Mouse (Mus musculus): ENCODE measurements around the gene Ttc17.

The Ttc17 gene

DNA sequence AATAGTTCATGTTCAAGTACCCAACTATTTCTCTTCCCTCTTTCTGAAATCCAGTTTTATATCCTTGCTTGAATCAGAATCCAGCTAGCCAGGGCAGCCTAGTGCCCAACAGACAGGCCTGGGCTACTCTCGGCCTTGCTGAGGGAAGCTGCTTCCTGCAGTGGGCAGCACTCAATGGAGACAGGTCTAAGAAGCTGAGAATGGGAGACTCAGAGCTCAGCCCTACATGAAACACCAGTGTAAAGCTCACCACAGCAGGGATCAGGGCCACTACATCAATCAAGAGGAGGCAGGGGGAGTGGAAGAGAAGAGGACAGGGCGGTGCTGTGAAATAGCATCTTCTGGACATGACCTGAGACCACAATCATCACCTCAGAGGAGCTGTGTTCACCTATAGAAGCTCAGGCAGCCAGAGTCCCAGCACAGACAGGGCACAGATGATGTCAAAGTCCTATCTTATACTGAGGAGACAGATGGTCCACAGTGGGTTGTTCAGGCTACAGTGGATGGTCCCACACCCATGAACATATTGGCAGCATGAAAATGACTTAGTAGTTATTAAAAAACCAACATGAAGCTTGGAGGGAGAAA, 25.3 kb downstream of the Ttc17 start:
- in situ Hi-C loops (cut with MboI; ENCODE audit: low sequenced_read_pairs), result no loop called here

DNA sequence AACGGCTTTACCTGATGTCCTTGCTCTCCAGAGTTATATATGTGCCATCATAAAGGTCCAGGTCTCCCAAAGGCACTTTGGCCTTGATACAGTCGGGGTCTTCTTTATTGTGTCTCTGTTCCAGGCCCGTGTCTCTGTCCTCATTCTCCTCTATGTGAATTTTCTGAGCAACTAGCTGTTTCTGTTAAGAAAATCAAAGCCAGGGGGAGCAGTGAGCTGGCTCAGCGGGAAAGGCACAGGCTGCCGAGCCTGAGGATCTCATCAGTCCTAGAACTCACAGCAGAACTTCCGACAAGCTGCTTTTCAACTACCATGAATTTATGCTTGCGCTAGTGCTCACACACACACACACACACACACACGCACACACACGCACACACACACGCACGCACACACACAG, 27.8 kb downstream of the Ttc17 start:
- in situ Hi-C loops (cut with MboI; ENCODE audit: low sequenced_read_pairs), result no loop called here

GRCm38 (mm10) chr2:94371093-94371492, 35.4 kb downstream of the Ttc17 start:
- in situ Hi-C loops (cut with MboI; ENCODE audit: low sequenced_read_pairs), result no loop called here

GRCm38 (mm10) chr2:94363821-94364220, 42.7 kb downstream of the Ttc17 start:
- in situ Hi-C loops (cut with MboI; ENCODE audit: low sequenced_read_pairs), result no loop called here

- in situ Hi-C loops (cut with MboI; ENCODE audit: low sequenced_read_pairs), result no loop called here
These were observed 46.0 kb downstream of the Ttc17 start for GRCm38 (mm10) chr2:94360398-94360973.

DNA sequence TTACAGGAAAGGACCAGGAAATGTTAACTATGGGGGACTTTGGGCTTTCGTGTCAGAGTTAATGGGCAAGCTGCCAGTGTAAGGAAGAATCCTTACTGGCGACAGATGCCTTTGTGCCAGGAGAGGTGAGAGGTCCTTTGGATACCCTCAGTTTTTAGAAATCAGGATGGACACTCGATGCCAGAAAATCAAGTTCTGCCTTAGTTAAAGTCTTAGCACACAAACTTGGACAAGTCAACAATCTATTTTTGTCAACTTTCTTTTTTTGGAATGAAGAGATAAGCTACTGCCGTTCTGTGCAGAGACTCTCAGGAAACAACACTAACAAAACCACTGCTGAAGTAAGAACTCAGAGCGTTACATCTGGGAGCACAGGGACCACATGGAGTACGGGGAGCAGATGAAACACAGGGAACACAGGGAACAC, 58.3 kb downstream of the Ttc17 start:
- in situ Hi-C loops (cut with MboI; ENCODE audit: low sequenced_read_pairs), result no loop called here

GRCm38 (mm10) chr2:94346746-94347145, 59.7 kb downstream of the Ttc17 start:
- in situ Hi-C loops (cut with MboI; ENCODE audit: low sequenced_read_pairs), result no loop called here

- in situ Hi-C loops (cut with MboI; ENCODE audit: low sequenced_read_pairs), result no loop called here
These were observed 61.9 kb downstream of the Ttc17 start for GRCm38 (mm10) chr2:94344624-94345023.

DNA sequence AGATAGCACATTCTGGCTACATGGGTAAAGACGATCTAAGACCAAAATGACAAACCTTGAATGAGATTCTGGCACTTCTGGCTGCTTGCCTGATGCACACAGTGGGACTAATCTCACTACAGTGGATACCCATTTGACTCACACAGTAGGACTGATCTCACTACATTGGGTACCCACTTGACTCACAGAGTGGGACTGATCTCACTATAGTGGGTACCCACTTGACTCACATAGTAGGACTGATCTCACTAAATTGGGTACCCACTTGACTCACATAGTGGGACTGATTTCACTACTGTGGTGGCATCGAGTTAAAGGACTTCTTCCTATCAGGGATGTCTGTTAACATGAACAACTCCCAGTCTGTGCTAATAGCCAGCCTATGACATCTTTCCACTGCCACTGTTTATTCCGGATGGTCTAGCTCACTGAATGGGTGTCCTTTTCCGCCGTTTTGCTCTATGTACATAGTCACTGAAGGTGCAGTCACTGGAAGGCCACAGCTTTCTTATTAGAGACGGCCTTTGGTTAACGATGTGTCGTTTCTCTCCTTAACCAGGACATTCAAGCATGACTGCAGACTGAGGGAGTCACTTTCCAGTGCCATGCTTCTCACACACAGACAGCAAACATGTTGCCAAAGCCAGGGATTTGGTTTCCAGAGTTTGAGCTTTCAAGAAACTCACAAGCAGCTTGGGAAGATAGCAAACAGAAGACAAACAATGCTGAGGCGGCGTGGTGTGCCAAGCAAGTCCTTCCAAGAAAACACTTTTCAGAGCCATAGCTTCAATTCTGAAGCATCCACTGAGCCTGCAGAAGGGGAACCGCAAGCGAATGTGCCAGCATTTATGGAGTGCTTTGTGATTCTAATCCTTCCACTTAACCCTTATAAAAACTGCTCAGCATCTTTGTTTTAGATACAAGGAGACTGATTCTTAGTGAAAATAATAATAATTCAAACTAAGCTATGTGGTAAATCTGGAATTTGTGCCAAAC, 62.9 kb downstream of the Ttc17 start:
- in situ Hi-C loops (cut with MboI; ENCODE audit: low sequenced_read_pairs), result no loop called here

DNA sequence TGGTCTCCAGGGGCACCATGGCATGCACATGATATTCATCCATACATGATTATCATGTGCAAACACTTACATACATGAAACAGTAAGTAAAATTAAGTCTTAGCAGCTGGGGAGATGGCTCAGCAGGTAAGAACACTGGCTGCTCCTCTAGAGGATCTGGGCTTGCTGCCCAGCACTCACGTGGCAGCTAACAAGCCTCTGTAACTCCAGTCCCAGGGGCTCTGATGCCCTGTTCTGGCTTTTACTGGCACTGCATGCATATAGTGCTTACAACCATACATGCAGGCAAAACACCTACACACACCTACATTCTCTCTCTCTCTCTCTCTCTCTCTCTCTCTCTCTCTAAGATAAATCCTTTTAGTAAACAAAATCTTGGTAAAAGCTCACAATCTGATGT, 65.7 kb downstream of the Ttc17 start:
- in situ Hi-C loops (cut with MboI; ENCODE audit: low sequenced_read_pairs), result no loop called here

DNA sequence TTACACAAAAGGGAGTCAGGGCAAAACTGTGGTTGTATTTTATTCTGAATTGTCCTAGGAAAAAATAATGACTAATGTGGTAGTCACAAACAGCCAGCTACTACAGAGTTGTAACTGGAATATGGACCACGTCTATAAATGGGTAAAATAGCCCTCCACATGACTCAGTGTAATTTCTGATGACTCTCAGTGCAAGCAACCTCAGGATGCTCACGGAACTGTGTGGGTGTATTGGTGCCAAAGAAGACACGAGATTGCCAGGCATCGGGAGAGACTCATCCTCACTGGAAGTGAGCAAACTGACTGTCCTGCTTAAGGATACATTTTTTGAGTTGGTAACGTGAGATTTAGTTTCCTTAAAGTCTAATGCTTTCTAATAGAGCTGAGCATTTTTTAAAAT, 67.0 kb downstream of the Ttc17 start:
- in situ Hi-C loops (cut with MboI; ENCODE audit: low sequenced_read_pairs), result no loop called here

DNA sequence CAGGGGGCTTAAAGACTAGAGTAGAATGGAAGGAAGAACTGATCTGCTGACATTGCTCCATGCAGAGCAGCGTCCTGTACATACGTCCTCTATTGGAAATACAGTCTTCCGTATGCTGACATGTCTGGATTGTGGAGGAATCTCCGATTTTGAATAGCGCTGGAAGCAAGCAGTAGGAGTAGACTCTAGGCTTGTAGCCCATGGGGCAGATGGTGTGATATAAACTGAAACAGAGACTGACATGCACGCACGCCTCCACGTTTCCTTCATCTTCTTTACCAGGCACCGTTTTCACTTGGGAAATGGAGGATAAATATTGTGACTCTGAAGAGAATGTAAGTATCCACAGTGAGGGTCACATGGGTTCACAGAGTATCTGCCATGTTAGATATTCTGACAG, 70.2 kb downstream of the Ttc17 start:
- in situ Hi-C loops (cut with MboI; ENCODE audit: low sequenced_read_pairs), result no loop called here

DNA sequence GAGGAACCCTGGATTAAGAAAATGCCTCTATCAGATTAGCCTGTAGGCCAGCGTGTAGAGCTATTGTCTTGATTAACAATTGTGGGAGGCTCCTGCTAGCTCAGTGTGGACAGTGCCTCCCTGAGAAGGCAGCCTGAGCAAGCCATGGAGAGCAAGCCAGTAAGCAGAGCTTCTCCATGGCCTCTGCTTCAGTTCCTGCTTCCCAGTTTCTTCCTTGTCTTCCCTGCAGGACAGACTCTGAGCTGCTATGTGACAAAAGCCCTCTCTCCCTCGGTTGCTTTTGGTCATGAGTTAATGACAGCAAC, 71.8 kb downstream of the Ttc17 start:
- in situ Hi-C loops (cut with MboI; ENCODE audit: low sequenced_read_pairs), result no loop called here

DNA sequence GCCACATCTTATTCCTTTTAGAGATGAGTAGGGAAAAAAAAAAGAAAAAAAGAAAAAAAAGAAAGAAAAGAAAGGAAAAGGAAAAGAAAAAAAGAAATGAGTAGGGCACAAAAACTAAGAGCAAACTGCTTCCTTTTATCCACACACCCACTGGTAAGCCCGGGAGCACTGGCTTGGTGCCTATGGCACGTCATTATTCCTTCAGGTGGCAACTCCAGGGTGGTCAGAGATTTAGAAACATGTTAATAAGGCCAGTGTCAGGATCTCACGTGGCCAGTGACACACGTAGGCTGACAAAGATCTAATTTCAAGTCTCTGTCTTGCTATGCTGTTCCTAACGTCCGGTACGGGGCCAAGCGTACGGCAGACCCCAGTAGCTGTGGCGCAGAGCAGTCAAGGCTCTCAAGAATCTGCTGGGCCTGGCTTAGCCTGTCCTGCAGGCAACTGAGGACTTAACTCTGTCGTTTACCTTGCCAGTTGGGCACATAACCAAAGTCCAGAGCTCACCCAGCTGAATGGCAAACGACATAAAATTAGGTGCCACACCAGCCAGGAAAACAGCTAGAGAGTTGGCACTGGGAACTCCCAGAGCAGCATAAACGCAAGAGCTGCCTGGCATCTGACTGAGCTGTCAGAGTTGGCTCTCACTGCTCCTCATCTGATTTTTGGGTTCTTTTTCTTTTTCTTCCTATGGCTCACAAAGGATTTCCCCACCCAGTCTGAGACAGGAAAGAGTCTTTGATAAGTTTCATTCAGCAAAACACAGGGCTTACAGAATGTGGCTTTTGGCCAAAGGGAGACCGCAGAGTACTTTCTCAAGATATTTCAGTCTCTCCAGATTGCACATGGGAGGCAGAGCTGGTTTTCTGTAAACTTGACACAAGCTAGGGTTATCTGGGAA, 72.4 kb downstream of the Ttc17 start:
- in situ Hi-C loops (cut with MboI; ENCODE audit: low sequenced_read_pairs), result no loop called here

DNA sequence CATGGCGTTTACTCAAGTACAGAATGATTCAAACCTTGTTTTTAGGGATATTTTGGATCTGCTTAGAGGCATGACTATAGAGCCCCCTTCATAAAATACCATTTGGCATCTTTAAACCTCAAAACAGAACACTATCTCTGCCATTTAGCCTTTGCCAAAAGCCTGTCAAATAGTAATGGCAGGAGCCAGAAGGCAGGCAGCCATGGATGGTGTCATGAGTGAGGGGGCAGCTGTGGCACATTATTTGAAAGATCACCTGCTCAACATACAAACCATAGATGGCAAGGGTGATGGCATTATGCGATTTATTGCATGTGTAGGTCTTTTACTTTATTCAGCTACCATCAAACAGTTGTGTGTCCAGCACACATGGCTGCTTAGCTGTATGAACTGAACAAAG, 73.4 kb downstream of the Ttc17 start:
- in situ Hi-C loops (cut with MboI; ENCODE audit: low sequenced_read_pairs), result no loop called here

DNA sequence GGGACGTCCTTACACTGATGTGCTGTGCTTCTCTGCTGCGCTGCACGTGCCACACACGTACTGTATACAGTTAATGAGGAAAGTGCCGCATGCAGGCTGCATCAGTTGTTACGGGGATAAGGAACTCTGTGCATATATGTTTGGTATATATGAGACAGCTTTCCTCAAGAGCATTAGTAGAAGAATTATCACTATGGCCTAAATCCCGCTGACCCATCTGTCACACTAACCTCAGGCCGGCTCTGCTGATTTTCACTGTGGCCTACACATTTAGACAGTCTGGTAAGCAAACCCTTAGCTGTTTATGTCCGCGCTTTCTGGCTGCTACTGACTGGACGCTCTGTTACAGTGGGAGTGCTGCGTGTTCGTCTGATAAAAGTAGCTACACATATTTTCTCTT, 77.2 kb downstream of the Ttc17 start:
- in situ Hi-C loops (cut with MboI; ENCODE audit: low sequenced_read_pairs), result no loop called here

DNA sequence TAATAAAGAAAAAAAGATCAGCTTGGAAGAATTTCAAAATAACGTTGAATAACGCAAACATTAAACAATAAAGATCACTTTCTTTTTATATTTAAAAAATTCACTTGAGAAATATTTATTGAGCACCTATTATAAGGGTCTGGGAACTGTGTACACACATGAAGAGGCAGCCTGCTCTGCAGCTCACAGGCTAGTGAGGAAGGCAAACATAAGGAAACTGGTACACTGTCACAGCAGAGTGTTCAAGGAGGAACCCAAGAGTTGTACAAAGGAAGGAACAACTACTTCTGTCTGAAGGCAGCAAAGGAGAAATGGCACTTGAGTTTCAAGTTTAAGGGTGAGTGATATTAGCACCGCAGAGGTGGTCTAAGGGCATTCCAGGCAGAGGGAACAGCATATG, 78.7 kb downstream of the Ttc17 start:
- in situ Hi-C loops (cut with MboI; ENCODE audit: low sequenced_read_pairs), result no loop called here

- in situ Hi-C loops (cut with MboI; ENCODE audit: low sequenced_read_pairs), result no loop called here
These were observed 86.7 kb downstream of the Ttc17 start for GRCm38 (mm10) chr2:94319780-94320179.

GRCm38 (mm10) chr2:94316526-94316925, 90.0 kb downstream of the Ttc17 start:
- in situ Hi-C loops (cut with MboI; ENCODE audit: low sequenced_read_pairs), result no loop called here

DNA sequence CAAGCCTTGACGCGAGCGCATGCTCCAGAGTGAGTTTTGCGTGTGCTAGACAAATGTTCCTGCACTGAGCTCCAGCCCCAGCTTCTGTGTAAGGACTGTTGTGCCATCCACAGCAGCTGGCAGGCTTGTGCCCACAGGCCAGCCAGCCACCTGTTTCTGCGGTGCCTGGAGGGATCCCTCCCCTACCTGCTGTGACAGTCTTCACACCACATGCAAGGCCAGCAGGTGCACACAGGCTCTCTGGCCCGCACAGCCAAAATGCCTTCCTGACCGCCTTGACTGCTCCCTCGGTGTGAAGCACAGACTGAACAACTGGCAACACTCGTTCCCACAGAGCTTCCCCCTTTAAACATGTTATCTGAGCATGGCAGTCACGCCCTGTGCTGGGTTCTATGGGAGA, 102.5 kb downstream of the Ttc17 start:
- in situ Hi-C loops (cut with MboI; ENCODE audit: low sequenced_read_pairs), result no loop called here

GRCm38 (mm10) chr2:94302393-94302792, 104.1 kb downstream of the Ttc17 start:
- in situ Hi-C loops (cut with MboI; ENCODE audit: low sequenced_read_pairs), result no loop called here

All from CH12F3 (cell line).